8 mouse cellular contexts compared by ENCODE assay signal in genomic region chr5:142819385-142820275, GRCm38 (mm10). TPM values are rescaled to one million over a fixed set of nuclear protein-coding genes. Genes with fewer than 3 reads are reported as not detected.
DNase-seq lines count a peak whose midpoint lies in the region; ATAC-seq and TF ChIP-seq lines count a peak whose summit lies in the region.

No protein-coding gene starts in this region.

- H3K27ac ChIP-seq in hindbrain, postnatal 0 days, result peak overlapping the region; percentile 100
- peak overlapping the region; percentile 99 for H3K27ac ChIP-seq in left cerebral cortex, adult 2 months

- peak overlapping the region; percentile 91 for H3K9ac ChIP-seq in hindbrain, postnatal 0 days (replicated peaks; ENCODE audit: low read length)

- no peaks in the 10 kb centered on the region for H3K9me3 ChIP-seq in hindbrain, postnatal 0 days (ENCODE audit: low read length)

- peak; percentile 31; the same call in 1 of the 2 replicates for ATAC-seq in hindbrain, postnatal 0 days

- intact Hi-C loops in left cerebral cortex, adult 2 months (cut with DNase I), result loop anchor here (2.0 to 5.0 kb wide), 2 partner anchors 57 to 212 kb away; partner anchors contain the start of gene Mmd2

- H3K4me3 ChIP-seq in hindbrain, postnatal 0 days (ENCODE audit: low read length), result peak overlapping the region; percentile 98
- H3K4me3 ChIP-seq in left cerebral cortex, adult 2 months, result peak overlapping the region; percentile 90

- peak; percentile 58 to 64 for DNase-seq in adrenal gland, adult 18-20 months (ENCODE audit: low spot score in 2 of 2)
- DNase-seq in cerebellum, postnatal 10 days, result peak; percentile 88
- peak; percentile 73 for DNase-seq in gastrocnemius, adult 18-20 months (ENCODE audit: low spot score)
- DNase-seq in hindbrain, postnatal 0 days (ENCODE audit: low spot score), result peak; percentile 92
- DNase-seq in left cerebral cortex, adult 2 months (ENCODE audit: extremely low spot score in 1 of 2, low spot score in 2 of 2), result peak; percentile 69 to 77
- peak; percentile 73 for DNase-seq in lung, postnatal 36 days
- peak; percentile 75 for DNase-seq in right cerebral cortex, postnatal 25 days
- no peak for DNase-seq in c-Kit-positive CD71-positive TER-119-positive erythroid progenitor cells, embryonic 14.5 days (ENCODE audit: low spot score)

- under 1% methylated on average over 32 of the region's 36 CpGs for WGBS in hindbrain, postnatal 0 days

- no peaks in the 10 kb centered on the region for H3K27me3 ChIP-seq in hindbrain, postnatal 0 days (ENCODE audit: insufficient read depth, low read length)

- peak overlapping the region; percentile 93 for H3K4me2 ChIP-seq in hindbrain, postnatal 0 days (ENCODE audit: low read depth, low read length)

- no peaks in the 10 kb centered on the region for H3K36me3 ChIP-seq in hindbrain, postnatal 0 days (ENCODE audit: insufficient read depth, low read length)

- TF ChIP-seq CTCF in hindbrain, postnatal 0 days (IDR thresholded peaks at IDR 0.05; ENCODE audit: low read depth), result no peak
- no peak for TF ChIP-seq CTCF in left cerebral cortex, adult 2 months (IDR thresholded peaks at IDR 0.05)

- H3K4me1 ChIP-seq in hindbrain, postnatal 0 days (ENCODE audit: insufficient read depth, low read length), result peaks cover 12% of the 10 kb centered on the region; the same call in 1 of the 2 replicates

RNA-seq across cellular contexts. Expression of gene Tnrc18, which starts 2.2 kb away (rescaled TPM):
- 10 to 100 TPM; 46.4 to 57.7 TPM for total RNA-seq in adrenal gland, adult 18-20 months (2021)
- total RNA-seq in gastrocnemius, adult 18-20 months (2021), result 10 to 100 TPM; 29.0 to 40.6 TPM
- 134 and 137 TPM in 2 replicates for total RNA-seq in hindbrain, postnatal 0 days (2014; rRNA removed)
- polyA plus RNA-seq in hindbrain, postnatal 0 days (2015; fragmentation: Nextera tagmentation; extraction: Ambion mirVana), result 17.0 and 19.9 TPM in 2 replicates
- total RNA-seq in left cerebral cortex, adult 2 months (2021), result 100 to 1,000 TPM; 139 to 141 TPM
